Mouse (Mus musculus): ENCODE data around the gene Id1.
A peak's percentile ranks its signal among the peaks of the same experiment; 100 is the strongest.

Gene Id1

DNA sequence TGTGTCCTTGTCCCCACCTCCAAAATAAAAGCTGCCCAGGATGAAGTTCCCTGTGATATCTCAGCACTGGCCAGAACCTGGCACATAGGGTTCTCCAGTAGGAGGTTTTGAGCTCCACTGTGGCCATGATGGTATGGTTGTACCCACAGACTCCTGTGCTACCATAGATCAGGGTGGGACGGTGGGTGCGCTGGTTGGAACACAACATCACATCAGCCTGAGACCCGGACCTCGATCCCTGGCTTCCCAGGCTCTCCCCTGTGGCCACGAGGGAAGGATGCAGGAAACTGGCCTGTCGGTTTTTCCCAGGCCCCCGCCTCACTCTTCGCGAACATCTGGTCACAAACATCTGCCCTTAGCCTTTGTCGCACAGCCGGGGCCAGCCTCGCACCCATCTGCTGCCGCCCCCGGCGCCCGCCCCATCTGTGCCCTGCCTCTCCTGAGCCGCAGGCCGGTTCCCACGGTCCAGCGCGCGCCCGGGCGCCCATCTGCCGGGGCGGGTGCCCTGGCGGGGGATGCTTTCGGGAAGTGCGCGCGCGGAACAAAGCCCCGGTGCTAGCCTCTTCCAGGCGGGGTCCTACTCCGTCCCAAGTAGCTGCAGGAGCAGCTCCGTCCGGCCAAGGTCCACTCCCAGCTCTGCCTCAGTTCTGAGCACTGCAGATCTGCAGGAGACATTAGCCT lies 12.3 kb upstream of the Id1 start:
- DNase-seq (ENCODE audit: low read depth, low spot score): no peak

DNA sequence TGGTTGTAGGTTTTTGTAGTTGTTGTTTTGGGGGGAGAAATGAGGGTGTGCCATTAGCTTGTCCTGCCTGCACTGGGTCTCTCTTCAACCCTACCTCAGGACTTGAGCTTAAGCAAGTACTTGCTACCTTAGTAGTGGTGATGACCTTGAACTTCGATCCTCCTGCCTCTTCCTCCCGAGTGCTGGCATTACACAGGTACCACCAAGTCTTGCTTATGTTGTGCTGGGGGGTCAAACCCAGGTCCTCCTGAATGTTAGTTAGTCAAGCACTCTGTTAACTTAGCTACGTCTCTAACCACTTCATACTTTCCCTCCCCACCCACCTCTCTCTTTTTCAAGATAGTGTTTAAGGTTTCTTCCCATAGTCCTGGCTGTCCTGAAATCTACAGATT lies 11.7 kb upstream of the Id1 start:
- no peak for DNase-seq (ENCODE audit: low read depth, low spot score)

- DNase-seq (ENCODE audit: low read depth, low spot score): no peak
Observed at GRCm38 (mm10) chr2:152725178-152725750, 10.8 kb upstream of the Id1 start.

DNA sequence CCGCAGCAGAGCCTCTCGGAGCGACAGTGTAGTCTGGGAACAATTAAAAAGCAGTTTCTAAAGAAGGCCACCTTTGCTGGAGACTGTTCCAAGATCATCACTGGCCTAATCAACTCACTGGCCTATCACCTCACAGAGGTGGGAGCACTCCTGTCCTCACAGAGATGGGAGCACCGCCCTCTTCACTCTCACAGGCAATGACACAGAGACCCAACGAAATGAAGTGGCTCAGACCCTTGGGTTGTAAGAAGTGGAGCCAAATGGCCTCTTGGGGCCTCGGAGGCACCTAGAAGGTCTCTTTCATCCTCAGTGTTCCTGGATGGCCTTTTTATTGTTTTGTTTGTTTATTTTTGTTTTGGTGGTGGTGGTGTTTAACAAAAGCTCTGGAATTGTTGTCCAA lies 9.8 kb upstream of the Id1 start:
- no peak for DNase-seq (ENCODE audit: low read depth, low spot score)

- no peak for DNase-seq (ENCODE audit: low read depth, low spot score)
Observed at GRCm38 (mm10) chr2:152726751-152727335, 9.2 kb upstream of the Id1 start.

GRCm38 (mm10) chr2:152727795-152728510 lies 8.1 kb upstream of the Id1 start:
- no peak for DNase-seq (ENCODE audit: low read depth, low spot score)

GRCm38 (mm10) chr2:152728594-152728993 lies 7.5 kb upstream of the Id1 start:
- no peak for DNase-seq (ENCODE audit: low read depth, low spot score)

DNA sequence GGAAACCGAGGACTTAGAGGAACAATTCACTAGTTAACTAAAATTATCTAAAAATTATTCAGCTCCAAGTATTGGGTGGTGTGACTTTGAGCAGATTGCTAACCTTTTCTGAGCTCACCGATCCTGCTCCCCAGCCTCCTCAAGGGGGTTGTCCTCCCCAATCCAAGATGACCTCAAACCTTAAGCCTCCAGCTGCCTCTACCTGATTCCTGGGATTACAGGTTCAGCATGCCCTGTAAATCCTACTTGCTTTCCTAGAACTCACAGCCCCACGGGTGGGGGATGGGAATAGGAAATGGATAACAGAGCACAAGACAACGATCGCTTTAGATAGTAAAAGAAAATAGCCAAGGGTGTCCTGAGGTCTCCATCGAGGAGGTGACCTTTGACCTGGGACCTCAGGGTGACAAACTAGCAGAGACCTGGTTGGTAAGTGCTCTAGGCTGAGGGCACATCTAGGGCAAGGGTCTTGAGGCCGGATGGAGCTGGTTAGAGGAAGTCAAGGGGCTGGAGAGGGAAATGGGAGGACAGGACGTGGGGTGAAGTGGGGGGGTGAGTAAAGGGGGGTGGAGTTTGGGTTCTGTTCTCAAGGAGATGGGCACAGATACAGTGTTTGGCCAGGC lies 6.9 kb upstream of the Id1 start:
- no peak for DNase-seq (ENCODE audit: low read depth, low spot score)

GRCm38 (mm10) chr2:152729636-152730020 lies 6.4 kb upstream of the Id1 start:
- DNase-seq (ENCODE audit: low read depth, low spot score): no peak

DNA sequence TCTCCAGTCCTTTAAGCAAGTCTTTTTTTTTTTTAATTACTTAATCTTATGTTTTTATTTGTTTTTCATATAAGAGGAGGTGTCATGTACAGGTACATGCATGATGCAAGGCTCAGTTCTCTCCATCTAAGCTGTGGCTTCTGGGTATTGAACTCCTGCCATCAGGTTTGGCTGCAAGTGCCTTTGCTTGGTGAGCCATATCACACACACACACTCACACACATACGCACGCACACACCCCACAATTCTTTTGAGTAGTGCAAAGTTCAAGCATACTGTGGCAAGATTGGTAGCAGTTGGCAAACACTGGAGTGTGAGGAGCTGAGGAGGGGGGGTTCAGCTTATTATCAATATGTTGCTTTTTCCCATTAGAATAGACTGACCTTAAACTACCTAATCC lies 2.9 kb upstream of the Id1 start:
- no peak for DNase-seq (ENCODE audit: low read depth, low spot score)

- DNase-seq (ENCODE audit: low read depth, low spot score): no peak
Observed at GRCm38 (mm10) chr2:152734501-152734900, 1.6 kb upstream of the Id1 start.

- DNase-seq (ENCODE audit: low read depth, low spot score): peak; percentile 84
Observed at GRCm38 (mm10) chr2:152734984-152735383, 1.1 kb upstream of the Id1 start.

- no peak for DNase-seq (ENCODE audit: low read depth, low spot score)
Observed at GRCm38 (mm10) chr2:152736748-152737147, 697 bp downstream of the Id1 start.

GRCm38 (mm10) chr2:152737306-152738221 lies 1.5 kb downstream of the Id1 start:
- DNase-seq (ENCODE audit: low read depth, low spot score): no peak

DNA sequence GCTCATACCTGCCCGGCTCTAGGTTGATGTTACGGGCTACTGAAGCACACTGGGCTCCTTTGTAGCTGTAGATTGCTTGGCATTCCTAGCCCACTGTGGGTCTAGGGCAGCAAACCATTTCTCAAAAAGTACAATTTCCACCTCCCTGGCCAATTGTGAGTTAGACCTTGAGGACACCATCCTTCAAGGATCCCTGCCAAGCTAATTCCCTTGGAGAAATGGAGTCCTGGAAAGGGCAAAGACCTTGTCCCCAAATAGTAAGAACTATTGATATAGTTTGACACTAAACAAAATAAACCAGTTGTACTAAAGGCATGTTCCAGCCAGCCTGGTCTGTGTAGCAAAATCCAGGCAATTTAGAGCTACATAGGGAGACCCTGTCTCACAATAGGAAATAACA lies 2.3 kb downstream of the Id1 start:
- DNase-seq (ENCODE audit: low read depth, low spot score): no peak

GRCm38 (mm10) chr2:152739031-152739841 lies 3.2 kb downstream of the Id1 start:
- no peak for DNase-seq (ENCODE audit: low read depth, low spot score)

DNA sequence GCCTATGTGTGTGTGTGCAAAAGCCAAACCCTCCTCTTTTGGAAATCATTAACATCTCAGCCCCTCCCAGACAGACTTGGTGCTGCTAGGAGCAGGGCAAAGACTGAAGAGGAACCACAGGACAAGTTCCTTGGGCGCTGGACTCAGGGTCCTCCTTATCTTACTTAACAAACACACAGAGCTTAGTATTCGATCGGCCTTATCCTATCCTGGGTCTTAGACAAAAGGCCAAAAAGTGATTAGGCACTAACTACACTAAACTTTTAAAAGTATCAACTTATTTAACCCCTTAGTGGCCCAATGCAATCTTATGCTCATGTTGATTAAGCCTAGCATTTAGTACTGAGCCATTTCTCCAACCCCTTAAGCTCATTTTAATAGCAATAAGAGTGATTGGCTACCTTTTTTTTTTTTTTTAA lies 3.8 kb downstream of the Id1 start:
- DNase-seq (ENCODE audit: low read depth, low spot score): no peak

DNA sequence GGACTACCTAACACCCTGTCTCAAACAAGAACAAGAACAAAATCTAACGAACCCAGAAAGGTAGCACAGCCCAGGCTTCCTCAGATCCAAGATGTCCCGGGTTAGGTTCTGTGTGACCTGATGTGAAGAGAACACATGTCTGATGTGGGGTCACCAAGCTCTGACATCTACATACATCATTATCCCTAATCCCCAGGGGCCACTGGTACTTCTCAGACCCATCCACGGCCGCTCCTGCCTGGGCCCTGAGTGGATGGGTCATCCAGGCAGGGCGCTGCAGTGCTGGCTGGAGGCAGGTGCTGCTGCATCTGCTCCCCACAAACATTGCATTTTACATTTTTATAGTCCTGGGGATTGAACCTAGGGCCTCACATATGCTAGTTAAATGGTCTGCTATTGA lies 4.4 kb downstream of the Id1 start:
- DNase-seq (ENCODE audit: low read depth, low spot score): no peak

DNA sequence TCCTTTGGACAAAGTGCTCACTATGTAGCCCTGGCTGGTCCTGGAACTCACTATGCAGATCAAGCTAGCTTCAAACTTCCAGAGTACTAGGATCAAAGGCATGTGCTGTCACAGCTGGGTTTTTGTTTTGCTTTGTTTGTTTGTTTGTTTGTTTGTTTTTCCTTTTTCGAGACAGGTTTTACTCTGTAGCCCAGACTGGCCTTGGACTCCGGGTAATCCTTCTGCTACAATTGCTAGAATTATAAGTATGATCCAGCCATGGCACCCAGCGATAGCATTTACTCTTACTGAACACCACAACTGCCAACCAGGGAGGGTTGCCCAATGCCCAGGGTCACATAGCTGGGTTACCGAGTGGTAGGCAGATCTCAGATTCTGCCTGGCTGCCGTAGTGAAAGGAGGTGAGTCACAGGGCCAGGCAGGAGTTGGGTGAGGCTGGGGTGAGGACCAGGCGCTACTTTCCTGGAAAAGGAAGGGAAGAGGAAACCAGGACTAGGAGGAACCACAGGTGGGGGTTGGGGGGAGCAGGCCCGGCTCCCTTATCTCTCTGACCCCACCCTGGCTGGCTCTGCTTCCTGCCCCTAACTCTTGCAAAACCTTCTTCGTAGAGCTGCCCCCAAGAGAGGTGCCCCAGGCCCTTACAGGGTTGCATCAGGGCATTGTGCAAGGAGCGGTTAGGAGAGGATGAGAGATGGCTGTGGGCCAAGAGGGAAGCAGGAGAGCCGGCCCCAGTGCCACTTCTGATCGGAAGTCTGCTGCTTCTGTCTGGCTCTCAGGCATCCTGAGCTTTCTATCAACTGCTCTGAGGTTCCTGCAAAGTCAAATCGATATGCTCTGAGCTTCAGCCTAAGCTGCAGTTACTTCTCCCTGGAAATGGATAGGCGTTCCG lies 5.3 kb downstream of the Id1 start:
- DNase-seq (ENCODE audit: low read depth, low spot score): no peak
